Mouse (Mus musculus) retina, postnatal 7 days (tissue): ENCODE measurements around the gene Nphs2.

Experiments
- DNase-seq: peaks from one replicate; pipeline ENCODE4 v3.0.0-alpha.2; 2012; ENCODE audit warnings: low read depth, low spot score

Gene Nphs2

DNA sequence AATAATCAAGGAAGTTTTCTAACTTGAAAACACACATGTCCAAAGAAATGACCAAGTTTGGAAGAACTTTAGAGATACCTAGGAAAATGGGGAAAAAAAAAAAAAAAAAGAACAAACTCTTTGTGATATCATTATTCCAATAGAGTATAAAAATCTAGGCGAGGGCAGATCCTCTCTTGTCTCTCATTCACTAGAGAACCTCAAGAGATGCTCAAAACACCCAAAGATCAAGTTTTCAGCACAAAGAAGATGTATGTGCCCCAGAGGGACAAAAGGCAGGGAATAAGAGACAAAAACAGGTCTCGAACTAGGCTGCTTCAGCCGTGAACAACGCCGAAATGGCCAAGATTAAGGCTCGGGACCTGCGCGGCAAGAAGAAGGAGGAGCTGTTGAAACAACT lies 55.2 kb downstream of the Nphs2 start, which contains the start of gene Gm2000:
Gene Gm2000 (plus strand): TSS at position 301 of the 400 bp plus-strand sequence.
- no peak for DNase-seq
